Mouse (Mus musculus): ENCODE measurements around the gene Psrc1. TPM values are rescaled to one million over a fixed set of nuclear protein-coding genes. Genes with fewer than 3 reads are reported as not detected.

Psrc1 gene
- 2.5 and 3.7 TPM in 2 replicates for total RNA-seq (2021)
- long read RNA-seq, partial matches to known transcripts, result 2 of 3 reads
- long read RNA-seq, other reads (novel, unspliced or antisense), result 0 of 3 reads

DNA sequence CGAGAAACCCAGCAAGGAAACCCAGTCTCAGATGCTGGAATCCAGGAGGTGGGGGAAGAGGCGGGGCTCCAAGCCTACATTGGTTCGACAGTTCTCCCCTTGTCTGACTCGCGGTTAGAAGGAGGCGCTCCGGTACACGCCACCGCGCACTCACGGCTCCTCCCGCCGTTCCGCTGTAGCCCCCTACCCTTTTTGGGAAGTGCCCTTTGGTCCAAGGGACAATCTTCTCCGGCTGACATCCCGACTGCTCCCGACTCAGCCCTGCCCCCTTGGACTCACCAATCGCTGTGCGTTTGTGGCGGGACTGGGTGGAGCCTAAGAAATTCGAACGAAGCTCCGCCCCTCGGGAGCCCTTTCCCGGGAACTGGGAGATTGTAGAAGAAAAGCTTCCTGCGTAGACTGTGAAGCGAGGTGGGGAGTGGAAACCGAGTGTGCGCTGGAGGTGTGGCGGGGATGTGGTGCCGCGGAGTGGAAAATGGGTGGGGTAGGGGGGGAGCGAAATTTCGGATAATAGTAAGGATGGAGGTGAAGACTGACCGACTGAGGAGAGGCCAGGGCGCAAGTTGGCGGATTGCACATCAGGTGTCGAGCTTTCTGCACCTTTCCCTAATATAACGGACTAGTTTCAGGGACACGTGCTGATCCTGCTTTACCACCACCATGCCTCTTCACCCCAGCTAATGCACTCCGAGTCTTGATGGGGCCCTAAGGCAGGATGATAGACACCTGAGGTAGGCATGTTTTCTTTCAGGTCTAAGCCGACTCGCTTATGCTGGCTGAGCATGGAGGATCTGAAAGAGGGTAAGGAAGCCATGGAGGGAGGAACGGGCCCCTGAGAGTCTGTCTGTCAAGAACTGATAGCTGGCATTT, at the start of gene Psrc1:
Psrc1 (plus strand) TSS at position 355 of the 870 bp plus-strand sequence.
- DNase-seq, result peak; percentile 89

DNA sequence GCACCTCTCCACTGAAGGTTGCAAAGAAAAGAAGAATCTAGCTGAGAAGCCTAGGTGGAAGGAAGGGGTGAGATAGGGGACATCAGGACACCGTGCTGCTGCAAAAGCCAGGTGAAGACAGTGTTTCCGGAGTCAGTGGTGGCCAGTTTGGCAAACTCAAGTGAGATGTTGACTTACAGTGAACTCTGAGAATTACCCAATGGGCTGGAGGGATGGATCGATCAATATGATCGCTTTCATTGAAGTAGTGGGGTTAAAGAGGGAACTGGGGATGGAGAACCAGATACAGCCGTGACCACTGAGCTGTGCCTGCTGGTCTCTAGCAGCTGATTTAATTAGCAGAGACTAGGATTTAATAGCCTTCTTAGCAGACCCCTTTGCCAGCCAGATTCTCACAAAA, 46.8 kb upstream of the Psrc1 start:
- no peak for DNase-seq

GRCm38 (mm10) chr3:108341040-108341439, 42.6 kb upstream of the Psrc1 start:
- DNase-seq, result no peak

- no peak for DNase-seq
Observed at GRCm38 (mm10) chr3:108342185-108342584, 41.5 kb upstream of the Psrc1 start.

- no peak for DNase-seq
Observed at GRCm38 (mm10) chr3:108345855-108346254, 37.8 kb upstream of the Psrc1 start.

GRCm38 (mm10) chr3:108348376-108348775, 35.3 kb upstream of the Psrc1 start:
- DNase-seq, result no peak

DNA sequence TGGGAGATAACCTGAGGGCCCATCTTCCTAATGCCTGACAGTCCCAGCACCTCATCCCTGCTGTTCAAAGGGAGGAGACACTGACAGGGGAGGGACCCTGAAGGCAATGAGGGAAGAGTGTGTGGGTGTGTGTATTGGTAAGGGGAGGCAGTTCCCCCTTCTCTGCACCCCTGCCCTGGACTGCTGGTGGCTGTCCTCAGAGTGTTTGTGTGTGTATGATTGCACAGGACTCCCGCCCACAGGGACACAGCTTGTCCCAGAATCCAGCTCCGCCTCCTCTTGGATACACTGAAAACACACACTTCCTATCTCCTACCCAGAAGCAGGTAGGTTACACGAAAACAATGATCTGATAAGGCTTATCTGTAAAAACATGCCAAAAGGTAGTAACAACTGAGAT, 28.4 kb upstream of the Psrc1 start:
- DNase-seq, result no peak

- no peak for DNase-seq
Observed at GRCm38 (mm10) chr3:108357051-108357450, 26.6 kb upstream of the Psrc1 start.

DNA sequence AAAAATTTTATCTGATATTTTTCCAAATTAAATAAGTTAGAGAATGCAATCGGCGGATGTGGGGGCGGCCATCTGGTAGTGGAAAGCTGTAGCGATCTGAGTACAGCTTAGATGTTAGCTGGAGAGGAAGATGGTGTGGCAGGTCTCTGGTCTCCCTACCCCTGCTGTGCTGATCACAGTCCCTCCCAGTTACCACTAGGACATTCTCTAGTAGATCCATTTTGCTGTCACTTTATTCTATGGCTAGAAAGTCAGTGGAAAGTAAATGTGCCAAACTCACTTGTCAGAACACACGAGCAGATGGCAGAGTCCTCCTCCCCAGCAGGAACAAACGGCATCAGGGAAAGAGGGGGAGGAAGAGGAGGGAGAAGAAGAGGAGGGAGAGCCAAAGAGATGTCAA, 25.2 kb upstream of the Psrc1 start:
- DNase-seq, result no peak

GRCm38 (mm10) chr3:108360894-108361293, 22.7 kb upstream of the Psrc1 start:
- DNase-seq, result no peak

DNA sequence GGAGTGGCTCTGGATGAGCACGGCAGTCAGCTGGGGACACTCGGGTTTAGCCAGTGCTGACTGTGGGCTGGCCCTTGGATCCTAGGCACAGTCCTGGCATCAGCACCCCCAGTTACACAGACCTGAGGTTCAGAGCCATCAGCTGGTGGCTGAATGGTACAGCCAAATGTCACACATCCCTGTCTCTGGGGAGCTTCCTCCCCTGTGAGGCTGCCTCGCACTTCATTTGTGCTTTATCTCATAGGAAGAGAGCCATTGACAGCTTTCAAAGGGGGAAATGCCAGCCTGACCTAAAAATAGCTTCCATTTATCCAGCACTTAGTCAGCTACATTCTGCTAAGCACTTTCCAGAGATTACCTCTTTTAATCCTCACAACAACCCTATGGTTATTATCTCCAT, 20.0 kb upstream of the Psrc1 start:
- DNase-seq, result no peak

GRCm38 (mm10) chr3:108364270-108364995, 19.2 kb upstream of the Psrc1 start, which contains the start of gene Mybphl:
Gene Mybphl, plus strand, starts transcription at chr3:108364911.
- no peak for DNase-seq

DNA sequence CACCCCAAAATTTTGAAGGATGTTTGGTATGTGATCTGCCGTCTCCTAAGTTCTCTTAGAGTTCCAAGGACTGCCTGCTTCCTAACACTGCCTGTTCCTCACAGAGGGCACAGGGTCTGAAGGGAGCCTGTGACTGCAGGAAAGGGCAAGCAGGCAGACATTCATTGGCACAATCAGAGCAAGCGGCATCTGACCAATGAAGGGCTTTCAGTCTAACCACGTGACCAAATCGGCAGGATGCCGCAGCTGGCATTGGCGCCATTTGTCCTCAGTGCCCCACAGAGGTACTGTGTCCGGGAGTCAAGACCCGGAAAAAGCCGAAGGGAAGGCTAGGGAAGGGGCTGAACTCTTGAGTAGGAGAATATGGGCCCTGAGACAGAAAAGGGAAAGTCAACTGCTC, 16.5 kb upstream of the Psrc1 start:
- DNase-seq, result no peak

GRCm38 (mm10) chr3:108367828-108368227, 15.8 kb upstream of the Psrc1 start:
- DNase-seq, result no peak

DNA sequence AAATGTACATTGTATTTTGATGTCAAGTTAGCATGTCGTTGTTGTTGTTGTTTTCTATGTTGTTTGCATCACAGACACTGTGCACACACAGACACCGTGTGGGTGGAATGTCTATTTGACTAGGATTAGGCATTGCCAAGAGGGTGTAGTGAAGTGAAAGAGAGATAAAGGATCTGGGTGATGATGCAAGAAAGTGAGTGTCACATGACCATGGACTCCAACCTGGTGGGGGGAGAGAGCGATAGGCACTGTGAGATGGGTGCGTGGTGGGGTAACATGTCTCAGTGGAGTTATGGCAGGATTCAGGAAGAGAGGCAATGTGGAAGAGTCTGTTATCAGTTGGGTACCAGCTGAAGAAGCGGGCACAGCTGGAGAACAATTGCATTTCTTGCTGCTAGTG, 14.9 kb upstream of the Psrc1 start:
- no peak for DNase-seq

GRCm38 (mm10) chr3:108372274-108372673, 11.4 kb upstream of the Psrc1 start:
- DNase-seq, result no peak

GRCm38 (mm10) chr3:108372691-108373090, 10.9 kb upstream of the Psrc1 start:
- no peak for DNase-seq

GRCm38 (mm10) chr3:108378875-108379663, 4.6 kb upstream of the Psrc1 start:
- no peak for DNase-seq

GRCm38 (mm10) chr3:108380695-108381094, 2.9 kb upstream of the Psrc1 start:
- no peak for DNase-seq

- no peak for DNase-seq
Observed at GRCm38 (mm10) chr3:108381945-108382875, 1.4 kb upstream of the Psrc1 start.

- DNase-seq, result no peak
Observed at GRCm38 (mm10) chr3:108384425-108384824, 786 bp downstream of the Psrc1 start.
